ENCODE assay signal across 25 mouse cellular contexts in genomic region chr1:51820013-51820441, GRCm38 (mm10).
DNase-seq lines count a peak whose midpoint lies in the region; ATAC-seq and TF ChIP-seq lines count a peak whose summit lies in the region.
"Had no signal": no experiment of that assay in that cellular context is flagged by ENCODE, and none has a peak within 500 bp of the region (broad histone marks: within the 10 kb centered on the region; RNA-seq: fewer than 3 reads in every experiment).

No protein-coding gene starts in this region.

- no peak overlapping the region for H3K27ac ChIP-seq in forebrain, embryonic 14.5 days (ENCODE audit: low read depth, low read length)
- no peak overlapping the region for H3K27ac ChIP-seq in forebrain, embryonic 12.5 days
- peak overlapping the region; percentile 83 for H3K27ac ChIP-seq in left cerebral cortex, adult 2 months
- H3K27ac ChIP-seq: hindbrain, embryonic 10.5 days; kidney, embryonic 15.5 days; liver, embryonic 14.5 days had no signal

- no peaks in the 10 kb centered on the region for H3K9me3 ChIP-seq in forebrain, embryonic 14.5 days (replicated peaks; ENCODE audit: control insufficient read depth, low read length)
- H3K9me3 ChIP-seq in forebrain, embryonic 12.5 days: no peaks in the 10 kb centered on the region
- H3K9me3 ChIP-seq: embryonic facial prominence, embryonic 13.5 days; heart, embryonic 12.5 days; hindbrain, embryonic 10.5 days; kidney, embryonic 15.5 days had no signal

- TF ChIP-seq CTCF in left cerebral cortex, adult 2 months (IDR thresholded peaks at IDR 0.05): no peak

- no peaks in the 10 kb centered on the region for H3K36me3 ChIP-seq in forebrain, embryonic 14.5 days (ENCODE audit: control insufficient read depth, insufficient read depth, low read length)
- no peaks in the 10 kb centered on the region; the same call in 1 of the 2 replicates for H3K36me3 ChIP-seq in forebrain, embryonic 12.5 days (replicated peaks)

- H3K4me2 ChIP-seq in forebrain, embryonic 14.5 days (ENCODE audit: low read length): no peak overlapping the region
- no peak overlapping the region for H3K4me2 ChIP-seq in forebrain, embryonic 12.5 days
- H3K4me2 ChIP-seq: embryonic facial prominence, embryonic 13.5 days; heart, embryonic 12.5 days; kidney, embryonic 15.5 days; midbrain, embryonic 11.5 days had no signal

- H3K4me1 ChIP-seq in forebrain, embryonic 14.5 days (ENCODE audit: control insufficient read depth, insufficient read depth, low read length): no peaks in the 10 kb centered on the region
- peaks cover 6% of the 10 kb centered on the region for H3K4me1 ChIP-seq in forebrain, embryonic 12.5 days

- intact Hi-C loops in left cerebral cortex, adult 2 months (cut with DNase I): loop anchor here (5.0 kb wide), 2 partner anchors 57 to 92 kb away; no protein-coding TSS in a partner anchor

- H3K9ac ChIP-seq in forebrain, embryonic 14.5 days (ENCODE audit: low read length): no peak overlapping the region
- H3K9ac ChIP-seq in forebrain, embryonic 12.5 days: no peak overlapping the region
- H3K9ac ChIP-seq: embryonic facial prominence, embryonic 13.5 days; heart, embryonic 12.5 days; kidney, embryonic 15.5 days; liver, embryonic 14.5 days had no signal

- no peak overlapping the region for H3K4me3 ChIP-seq in forebrain, embryonic 14.5 days (ENCODE audit: low read depth, low read length)
- no peak overlapping the region for H3K4me3 ChIP-seq in forebrain, embryonic 12.5 days (replicated peaks)
- H3K4me3 ChIP-seq in left cerebral cortex, adult 2 months: peak overlapping the region; percentile 15; the same call in 1 of the 2 replicates
- H3K4me3 ChIP-seq: embryonic facial prominence, embryonic 13.5 days; heart, embryonic 12.5 days; hindbrain, embryonic 10.5 days; kidney, embryonic 15.5 days had no signal

- no peak for ATAC-seq in forebrain, embryonic 14.5 days
- no peak for ATAC-seq in forebrain, embryonic 12.5 days (ENCODE audit: low FRiP score)
- ATAC-seq: hindbrain, embryonic 16.5 days had no signal

- DNase-seq in forebrain, embryonic 14.5 days (ENCODE audit: low spot score): peak; percentile 46
- no peak for DNase-seq in left cerebral cortex, adult 2 months (ENCODE audit: extremely low spot score in 1 of 2, low spot score in 2 of 2)
- no peak for DNase-seq in left cerebral cortex, adult 18-20 months (ENCODE audit: low spot score in 2 of 2)
- DNase-seq in lung, postnatal 10 days: peak; percentile 12
- DNase-seq in lung, postnatal 36 days: no peak
- peak; percentile 29 for DNase-seq in lung, postnatal 25 days (ENCODE audit: low spot score)
- no peak for DNase-seq in adipocyte (ENCODE audit: low spot score)
- DNase-seq: adrenal gland, postnatal 36 days; cerebellum, adult 18-20 months; cerebellum, postnatal 36 days; embryo, embryonic 11 days; gastrocnemius, postnatal 10 days; heart, postnatal 10 days; kidney, adult 11 months; kidney, postnatal 36 days; layer of hippocampus, postnatal 36 days; thymus, postnatal 14 days had no signal

- no peaks in the 10 kb centered on the region for H3K27me3 ChIP-seq in forebrain, embryonic 14.5 days (replicated peaks; ENCODE audit: control insufficient read depth, insufficient read depth, low read length)
- H3K27me3 ChIP-seq in forebrain, embryonic 12.5 days: no peaks in the 10 kb centered on the region
- H3K27me3 ChIP-seq: embryonic facial prominence, embryonic 13.5 days; heart, embryonic 12.5 days; kidney, embryonic 15.5 days had no signal

- WGBS in forebrain, embryonic 14.5 days: 59% methylated on average over 7 of the region's 7 CpGs
- WGBS in forebrain, embryonic 12.5 days: 77% methylated on average over 7 of the region's 7 CpGs

Comparison
In these comparisons a context has a peak if more than half of its experiments do, and no peak if none do; other contexts are left out.
1. DNase-seq: peak in forebrain, embryonic 14.5 days (single experiment), lung, postnatal 10 days (single experiment) and lung, postnatal 25 days (single experiment); none in left cerebral cortex, adult 2 months (0 of 2), left cerebral cortex, adult 18-20 months (0 of 2), lung, postnatal 36 days (single experiment) and adipocyte (single experiment).